Mouse (Mus musculus): ENCODE results near the gene Fam171a2. TPM values are rescaled to one million over a fixed set of nuclear protein-coding genes. Genes with fewer than 3 reads are reported as not detected.

The Fam171a2 gene
- polyA plus RNA-seq, 1 experiment from 2014 or later: 1.7 TPM

DNA sequence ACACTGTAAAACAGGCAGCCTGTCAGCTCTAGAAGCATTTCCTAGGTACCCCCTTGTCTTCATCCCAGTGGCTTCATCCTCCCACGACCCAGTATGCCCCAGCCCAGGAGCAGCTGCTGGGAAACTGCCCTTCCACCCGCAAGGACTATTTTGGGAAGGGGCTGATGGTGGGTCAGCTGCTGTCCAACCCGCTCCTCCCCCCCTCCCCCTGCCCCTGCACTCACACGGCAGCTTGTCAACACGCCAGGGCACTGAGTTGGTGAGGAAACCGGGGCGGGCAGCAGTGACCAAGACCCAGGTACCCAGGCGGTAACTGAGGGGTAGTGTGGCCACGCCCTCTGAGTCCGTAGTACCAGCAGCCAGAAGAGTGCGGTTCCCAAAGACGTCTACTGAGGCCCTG lies 3.7 kb downstream of the Fam171a2 start:
- H3K36me3 ChIP-seq (ENCODE audit: control insufficient read depth, insufficient read depth): peaks cover 10% of the 10 kb centered on the region; the same call in 1 of the 2 replicates

DNA sequence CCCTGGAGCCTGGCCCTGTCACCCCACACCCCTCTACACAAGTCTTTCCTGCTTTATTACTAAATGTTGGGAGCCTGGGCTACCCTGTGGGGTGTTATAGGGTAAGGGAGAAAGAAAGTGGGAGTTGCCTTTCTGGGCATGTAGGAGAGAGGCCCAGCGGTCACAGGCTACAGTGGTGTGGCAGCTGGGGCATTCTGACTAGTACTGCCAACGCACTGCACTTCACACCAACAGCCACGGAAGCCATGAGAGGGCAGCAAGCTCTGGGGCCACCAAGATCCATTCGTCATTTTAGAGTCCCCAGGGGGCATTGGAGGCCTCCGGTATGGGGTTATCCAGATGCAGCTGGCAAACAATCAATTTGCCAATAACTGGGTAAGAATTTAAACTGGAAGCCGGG lies 5.4 kb downstream of the Fam171a2 start:
- Histone ChIP-seq H3K4me1 (replicated peaks; ENCODE audit: control insufficient read depth, insufficient read depth, low read length) (peaks cover 6% of the 10 kb centered on the region; the same call in 1 of the 2 replicates), H3K4me3 (ENCODE audit: low read depth, low read length) (no peak overlapping the region), H3K9ac (ENCODE audit: low read depth, low read length) (no peak overlapping the region), H3K36me3 (ENCODE audit: control insufficient read depth, insufficient read depth) (peaks cover 11% of the 10 kb centered on the region; the same call in 1 of the 2 replicates), H3K9me3 (ENCODE audit: control insufficient read depth) (no peaks in the 10 kb centered on the region), H3K27ac (ENCODE audit: low read depth, low read length) (no peak overlapping the region), H3K27me3 (replicated peaks; ENCODE audit: control insufficient read depth, insufficient read depth, low read length) (peaks cover 28% of the 10 kb centered on the region; the same call in 1 of the 2 replicates), H3K4me2 (replicated peaks; ENCODE audit: low read depth) (no peak overlapping the region)
- WGBS: 89% methylated on average over 6 of the region's 6 CpGs
- ATAC-seq: no peak
- TF ChIP-seq CTCF (IDR thresholded peaks at IDR 0.05; ENCODE audit: low read depth): no peak

More for the DNA sequence above, 3.7 kb downstream of the Fam171a2 start:
- Histone ChIP-seq H3K27me3 (replicated peaks; ENCODE audit: control insufficient read depth, insufficient read depth, low read length) (peaks cover 40% of the 10 kb centered on the region), H3K4me3 (ENCODE audit: low read depth, low read length) (no peak overlapping the region), H3K4me2 (replicated peaks; ENCODE audit: low read depth) (no peak overlapping the region), H3K4me1 (replicated peaks; ENCODE audit: control insufficient read depth, insufficient read depth, low read length) (no peaks in the 10 kb centered on the region), H3K9me3 (ENCODE audit: control insufficient read depth) (no peaks in the 10 kb centered on the region), H3K27ac (ENCODE audit: low read depth, low read length) (no peak overlapping the region), H3K9ac (ENCODE audit: low read depth, low read length) (no peak overlapping the region)
- TF ChIP-seq CTCF (IDR thresholded peaks at IDR 0.05; ENCODE audit: low read depth): no peak
- WGBS: 58% methylated on average over 12 of the region's 12 CpGs
- no peak for ATAC-seq

DNA sequence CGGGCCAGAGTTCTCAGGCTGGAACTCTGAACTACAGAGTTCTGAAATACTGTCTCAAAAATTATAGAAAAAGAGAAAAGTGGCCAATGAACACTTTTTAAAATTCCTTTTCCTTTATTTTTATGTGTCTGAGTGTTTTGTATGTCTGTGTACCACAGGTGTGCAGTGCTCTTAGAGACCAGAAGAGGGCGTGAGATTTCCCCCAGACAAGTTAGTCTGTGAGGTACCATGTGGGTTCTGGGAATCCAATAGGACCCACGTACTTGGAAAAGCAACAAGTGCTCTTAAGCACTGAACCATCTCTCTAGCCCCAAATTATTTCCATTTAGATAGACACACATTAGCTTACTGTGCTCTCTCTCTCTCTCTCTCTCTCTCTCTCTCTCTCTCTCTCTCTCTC lies 6.0 kb downstream of the Fam171a2 start:
- peak; percentile 50 for TF ChIP-seq CTCF (IDR thresholded peaks at IDR 0.05; ENCODE audit: low read depth)
- Histone ChIP-seq H3K9me3 (ENCODE audit: control insufficient read depth) (no peaks in the 10 kb centered on the region), H3K4me1 (replicated peaks; ENCODE audit: control insufficient read depth, insufficient read depth, low read length) (peaks cover 6% of the 10 kb centered on the region; the same call in 1 of the 2 replicates), H3K4me2 (replicated peaks; ENCODE audit: low read depth) (no peak overlapping the region), H3K4me3 (ENCODE audit: low read depth, low read length) (no peak overlapping the region), H3K27ac (ENCODE audit: low read depth, low read length) (no peak overlapping the region), H3K27me3 (replicated peaks; ENCODE audit: control insufficient read depth, insufficient read depth, low read length) (peaks cover 25% of the 10 kb centered on the region; the same call in 1 of the 2 replicates), H3K36me3 (ENCODE audit: control insufficient read depth, insufficient read depth) (peaks cover 12% of the 10 kb centered on the region; the same call in 1 of the 2 replicates), H3K9ac (ENCODE audit: low read depth, low read length) (no peak overlapping the region)
- 82% methylated on average over 3 of the region's 3 CpGs for WGBS
- ATAC-seq: no peak

GRCm38 (mm10) chr11:102440255-102440654 lies 7.2 kb downstream of the Fam171a2 start:
- H3K4me1 ChIP-seq (replicated peaks; ENCODE audit: control insufficient read depth, insufficient read depth, low read length): peaks cover 6% of the 10 kb centered on the region; the same call in 1 of the 2 replicates
- no peak overlapping the region for H3K9ac ChIP-seq (ENCODE audit: low read depth, low read length)
- H3K9me3 ChIP-seq (ENCODE audit: control insufficient read depth): no peaks in the 10 kb centered on the region
- no peak overlapping the region for H3K27ac ChIP-seq (ENCODE audit: low read depth, low read length)
- no peak for ATAC-seq
- H3K27me3 ChIP-seq (replicated peaks; ENCODE audit: control insufficient read depth, insufficient read depth, low read length): 0 out of 2 replicates have a peak, but pooled peaks cover 16% of the 10 kb centered on the region
- H3K4me3 ChIP-seq (ENCODE audit: low read depth, low read length): no peak overlapping the region
- no peak overlapping the region for H3K4me2 ChIP-seq (replicated peaks; ENCODE audit: low read depth)
- WGBS: 93% methylated on average over 8 of the region's 8 CpGs
- TF ChIP-seq CTCF (IDR thresholded peaks at IDR 0.05; ENCODE audit: low read depth): no peak
- peaks cover 24% of the 10 kb centered on the region for H3K36me3 ChIP-seq (ENCODE audit: control insufficient read depth, insufficient read depth)

- 0 out of 2 replicates have a peak, but pooled peaks cover 11% of the 10 kb centered on the region for H3K27me3 ChIP-seq (replicated peaks; ENCODE audit: control insufficient read depth, insufficient read depth, low read length)
- ATAC-seq: no peak
Observed at GRCm38 (mm10) chr11:102439093-102440082, 8.1 kb downstream of the Fam171a2 start.

More at GRCm38 (mm10) chr11:102439093-102440082, 8.1 kb downstream of the Fam171a2 start:
- Histone ChIP-seq H3K36me3 (ENCODE audit: control insufficient read depth, insufficient read depth) (peaks cover 32% of the 10 kb centered on the region), H3K27ac (ENCODE audit: low read depth, low read length) (no peak overlapping the region), H3K9ac (ENCODE audit: low read depth, low read length) (no peak overlapping the region), H3K4me1 (replicated peaks; ENCODE audit: control insufficient read depth, insufficient read depth, low read length) (peaks cover 6% of the 10 kb centered on the region; the same call in 1 of the 2 replicates), H3K9me3 (ENCODE audit: control insufficient read depth) (no peaks in the 10 kb centered on the region), H3K4me2 (replicated peaks; ENCODE audit: low read depth) (no peak overlapping the region), H3K4me3 (ENCODE audit: low read depth, low read length) (no peak overlapping the region)
- 81% methylated on average over 14 of the region's 14 CpGs for WGBS
- TF ChIP-seq CTCF (IDR thresholded peaks at IDR 0.05; ENCODE audit: low read depth): no peak

Measured in intestine, postnatal 0 days (tissue).